Mouse (Mus musculus) forebrain, embryonic 11.5 days (tissue): ENCODE measurements around the gene Mgat5. TPM values are rescaled to one million over a fixed set of nuclear protein-coding genes. Genes with fewer than 3 reads are reported as not detected.

ENCODE experiments used
- ATAC-seq: fragments of 200-750 bp; cut with Nextera tagmentation; replicated peaks from 2 replicates; pipeline ENCODE4 v1.8.0; 2017; ENCODE audit warnings: moderate TSS enrichment; ENCODE audit not compliant: low FRiP score
- DNase-seq: peaks from one replicate; pipeline ENCODE4 v3.0.0-alpha.2; 2017; ENCODE audit warnings: low spot score
- H3K27ac ChIP-seq: fragments of 300-500 bp; sonication (generic); 2 replicates; pipeline ENCODE4 v1.5.1; 2014; ENCODE audit warnings: low read depth, low read length
- H3K27me3 ChIP-seq: fragments of 300-500 bp; sonication (generic); 2 replicates; pipeline ENCODE4 v1.6.1; 2014; ENCODE audit warnings: mild to moderate bottlenecking, low read length, mixed read lengths; ENCODE audit not compliant: control insufficient read depth, insufficient read depth
- H3K36me3 ChIP-seq: fragments of 300-500 bp; sonication (generic); 2 replicates; pipeline ENCODE4 v1.6.1; 2014; ENCODE audit warnings: mild to moderate bottlenecking, low read length, moderate library complexity, mixed read lengths; ENCODE audit not compliant: control insufficient read depth, insufficient read depth
- H3K4me1 ChIP-seq: fragments of 300-500 bp; sonication (generic); replicated peaks from 2 replicates; pipeline ENCODE4 v1.6.1; 2014; ENCODE audit warnings: low read length, mixed read lengths; ENCODE audit not compliant: control insufficient read depth, insufficient read depth
- H3K4me2 ChIP-seq: fragments of 300-500 bp; sonication (generic); 2 replicates; pipeline ENCODE4 v1.6.1; 2014; ENCODE audit warnings: low read depth, mild to moderate bottlenecking, low read length, moderate library complexity, mixed read lengths; ENCODE audit not compliant: severe bottlenecking
- H3K4me3 ChIP-seq: fragments of 300-500 bp; sonication (generic); 2 replicates; pipeline ENCODE4 v1.5.1; 2014; ENCODE audit warnings: low read depth, low read length
- H3K9ac ChIP-seq: fragments of 300-500 bp; sonication (generic); 2 replicates; pipeline ENCODE4 v1.6.1; 2014; ENCODE audit warnings: low read length
- H3K9me3 ChIP-seq: fragments of 300-500 bp; sonication (generic); 2 replicates; pipeline ENCODE4 v1.6.1; 2016; ENCODE audit warnings: low read length, mixed read lengths; ENCODE audit not compliant: control insufficient read depth
- WGBS: fragments of 180-500 bp; shearing (Covaris S2); extraction: QIAGEN DNeasy Blood & Tissue Kit; methylation state at CpG from one replicate; pipeline ENCODE4 v1.1.7; 2014; 5-methylcytosine and 5-hydroxymethylcytosine counted together
- polyA plus RNA-seq: library from polyadenylated mRNA; unstranded; fragments of >200 nt; fragmentation: Nextera tagmentation; extraction: Ambion mirVana; gene quantifications from 2 replicates; pipeline ENCODE4 v1.2.1, GENCODE M21; 2014

Mgat5 gene
- polyA plus RNA-seq, 1 experiment from 2014 or later, result 6.6 TPM

DNA sequence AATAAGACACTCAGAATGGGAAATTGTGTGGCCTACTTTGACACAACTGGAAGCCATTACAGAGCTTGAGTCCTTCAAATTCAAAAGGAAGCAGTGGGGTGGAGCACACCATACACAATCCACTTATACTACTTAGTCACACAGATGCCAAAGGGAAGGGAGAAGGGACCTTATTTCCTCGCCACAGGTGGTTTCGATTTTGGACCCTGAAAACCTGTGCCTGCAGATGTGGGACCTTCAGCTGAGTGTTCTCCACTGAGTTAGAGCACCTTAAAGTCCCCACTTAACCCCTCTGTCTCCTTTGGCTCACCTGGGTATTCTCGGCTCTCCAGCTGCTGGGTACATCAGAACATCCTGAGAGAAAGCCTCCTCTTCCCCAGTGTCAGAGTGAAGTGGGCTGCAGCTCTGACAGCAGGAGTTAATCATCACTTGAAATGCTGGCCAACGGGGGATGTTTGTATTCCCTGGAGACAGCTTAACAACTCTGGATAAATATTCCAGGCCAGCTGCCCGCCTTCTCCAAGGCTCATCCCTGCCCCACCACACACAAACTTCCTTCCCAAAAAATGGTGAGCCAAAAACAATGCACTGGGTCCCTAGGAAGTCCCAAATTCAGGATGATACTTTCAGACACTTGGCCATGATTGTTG lies 240.1 kb downstream of the Mgat5 start:
- Histone ChIP-seq H3K4me1 (peaks cover 16% of the 10 kb centered on the region), H3K27me3 (no peaks in the 10 kb centered on the region), H3K9me3 (no peaks in the 10 kb centered on the region), H3K9ac (no peak overlapping the region), H3K4me3 (no peak overlapping the region), H3K27ac (no peak overlapping the region), H3K4me2 (no peak overlapping the region), H3K36me3 (no peaks in the 10 kb centered on the region)
- WGBS, result 54% methylated on average over 5 of the region's 5 CpGs
- DNase-seq (no peak), ATAC-seq (no peak)

DNA sequence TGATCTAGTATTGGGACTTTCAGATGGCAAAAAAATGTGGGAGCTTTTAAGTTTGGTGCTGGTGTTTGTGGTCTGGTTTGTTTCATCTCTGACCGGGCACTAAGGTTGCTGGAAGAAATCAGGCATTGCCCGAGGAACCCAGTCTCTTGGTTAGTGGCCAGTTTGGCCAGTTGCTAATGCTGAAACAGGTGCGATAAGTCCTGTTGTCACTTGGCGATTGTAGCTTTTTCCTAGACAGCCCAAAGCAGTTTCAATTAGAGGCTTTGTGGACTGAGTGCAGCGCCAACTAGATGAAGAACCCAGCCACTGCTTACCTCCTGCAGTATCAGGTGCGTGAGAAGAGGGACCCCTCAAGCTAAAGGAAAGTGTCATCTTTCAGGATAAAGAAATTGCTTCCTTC lies 248.6 kb downstream of the Mgat5 start:
- no peaks in the 10 kb centered on the region for H3K36me3 ChIP-seq
- no peak overlapping the region for H3K4me3 ChIP-seq
- H3K4me2 ChIP-seq, result no peak overlapping the region
- no peaks in the 10 kb centered on the region for H3K27me3 ChIP-seq
- H3K27ac ChIP-seq, result no peak overlapping the region
- H3K9ac ChIP-seq, result no peak overlapping the region
- no peaks in the 10 kb centered on the region for H3K9me3 ChIP-seq
- WGBS, result 94% methylated on average over 6 of the region's 6 CpGs
- no peaks in the 10 kb centered on the region; the same call in 1 of the 2 replicates for H3K4me1 ChIP-seq
- DNase-seq (no peak), ATAC-seq (no peak)

DNA sequence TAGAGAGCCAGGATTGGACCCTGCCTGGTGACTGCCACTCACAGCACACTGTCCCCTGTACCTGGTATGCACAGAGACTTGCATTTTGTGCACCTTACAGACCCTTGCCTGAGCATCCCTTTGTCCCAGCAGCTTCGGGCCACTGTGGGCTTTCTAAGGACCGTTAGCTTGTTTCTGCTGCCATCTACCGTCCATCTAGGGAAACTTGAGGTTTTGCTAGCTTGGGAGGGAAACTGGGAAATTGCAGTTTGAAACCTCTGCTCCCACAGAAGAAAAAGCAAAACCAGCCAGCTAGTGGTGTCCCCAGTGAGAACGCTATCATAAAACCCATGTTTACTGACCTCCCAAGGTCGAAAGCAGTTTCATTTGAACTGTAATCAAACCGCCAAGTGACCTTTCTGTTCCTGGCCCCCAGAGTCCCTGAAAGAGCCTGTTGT lies 254.2 kb downstream of the Mgat5 start:
- no peak overlapping the region for H3K4me2 ChIP-seq
- no peaks in the 10 kb centered on the region; the same call in 1 of the 2 replicates for H3K36me3 ChIP-seq
- DNase-seq (peak; percentile 84), ATAC-seq (peak; percentile 84)
- 14% methylated on average over 6 of the region's 6 CpGs for WGBS
- no peaks in the 10 kb centered on the region for H3K27me3 ChIP-seq
- H3K4me1 ChIP-seq, result no peaks in the 10 kb centered on the region; the same call in 1 of the 2 replicates
- H3K9ac ChIP-seq, result no peak overlapping the region
- H3K9me3 ChIP-seq, result no peaks in the 10 kb centered on the region
- H3K27ac ChIP-seq, result no peak overlapping the region
- H3K4me3 ChIP-seq, result no peak overlapping the region

DNA sequence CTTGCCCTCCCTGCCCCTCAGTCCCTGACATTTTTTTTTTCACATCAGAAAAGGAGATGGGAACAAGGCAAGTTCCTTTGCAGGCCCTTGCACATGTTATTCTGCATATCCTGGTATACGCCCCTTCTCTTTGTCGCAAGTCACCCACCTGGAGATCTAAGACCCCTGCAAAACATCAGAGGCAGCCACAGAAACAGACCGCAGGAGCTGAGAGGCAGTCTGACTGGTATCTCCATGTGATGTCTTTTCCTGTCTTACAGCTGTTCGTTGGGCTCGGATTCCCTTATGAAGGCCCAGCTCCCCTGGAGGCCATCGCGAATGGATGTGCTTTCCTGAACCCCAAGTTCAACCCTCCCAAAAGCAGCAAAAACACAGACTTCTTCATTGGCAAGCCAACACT lies 254.8 kb downstream of the Mgat5 start:
- no peaks in the 10 kb centered on the region for H3K27me3 ChIP-seq
- 77% methylated on average over 7 of the region's 7 CpGs for WGBS
- no peak for ATAC-seq
- no peak overlapping the region for H3K27ac ChIP-seq
- H3K4me2 ChIP-seq, result no peak overlapping the region
- H3K9me3 ChIP-seq, result no peaks in the 10 kb centered on the region
- H3K4me1 ChIP-seq, result no peaks in the 10 kb centered on the region; the same call in 1 of the 2 replicates
- DNase-seq, result no peak
- H3K36me3 ChIP-seq, result no peaks in the 10 kb centered on the region; the same call in 1 of the 2 replicates
- H3K9ac ChIP-seq, result no peak overlapping the region
- no peak overlapping the region for H3K4me3 ChIP-seq

DNA sequence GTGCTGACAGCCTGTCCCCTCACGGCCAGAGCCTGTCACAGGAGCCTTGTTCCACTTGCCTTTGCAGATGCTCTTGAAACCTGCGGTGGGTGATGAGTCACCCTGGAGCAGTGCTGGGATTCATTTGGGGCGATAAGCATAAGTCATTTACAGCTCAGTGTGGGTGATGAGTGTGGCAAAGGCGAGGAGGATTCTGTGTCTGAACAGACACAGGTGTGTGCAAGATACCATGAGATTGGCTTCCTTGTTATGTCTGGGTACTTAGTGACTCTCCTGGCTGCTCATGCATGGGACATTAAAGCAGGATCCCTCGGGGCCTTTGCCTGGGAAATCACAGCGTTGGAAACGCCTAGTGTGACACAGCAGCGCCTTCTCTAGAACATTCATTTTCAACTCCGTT lies 256.2 kb downstream of the Mgat5 start:
- Histone ChIP-seq H3K4me1 (no peaks in the 10 kb centered on the region; the same call in 1 of the 2 replicates), H3K36me3 (no peaks in the 10 kb centered on the region; the same call in 1 of the 2 replicates), H3K27me3 (no peaks in the 10 kb centered on the region), H3K4me3 (no peak overlapping the region), H3K27ac (no peak overlapping the region), H3K9me3 (no peaks in the 10 kb centered on the region), H3K4me2 (no peak overlapping the region), H3K9ac (no peak overlapping the region)
- 84% methylated on average over 9 of the region's 9 CpGs for WGBS
- DNase-seq, result no peak
- ATAC-seq, result no peak

DNA sequence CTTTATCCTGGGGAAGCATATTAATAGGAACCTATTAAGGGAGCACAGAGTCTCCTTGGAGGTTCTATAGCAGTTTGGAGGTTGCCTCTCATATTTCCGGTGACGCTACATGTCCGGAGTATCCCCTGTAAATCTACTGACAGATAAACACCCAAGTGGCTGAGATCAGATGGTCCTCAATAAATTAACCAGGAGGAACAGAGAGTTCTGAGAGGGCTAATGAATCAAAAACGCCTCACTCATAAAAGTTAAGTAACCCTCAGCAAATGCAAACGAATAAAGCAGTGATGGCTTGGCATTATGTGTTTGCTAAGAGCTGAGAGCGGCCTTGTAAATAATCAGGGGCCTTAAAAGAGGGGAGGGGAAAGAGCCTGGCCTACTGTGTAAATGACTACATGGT lies 259.2 kb downstream of the Mgat5 start:
- no peaks in the 10 kb centered on the region for H3K4me1 ChIP-seq
- no peaks in the 10 kb centered on the region; the same call in 1 of the 2 replicates for H3K36me3 ChIP-seq
- no peak overlapping the region for H3K4me3 ChIP-seq
- WGBS, result 88% methylated on average over 6 of the region's 6 CpGs
- no peak overlapping the region for H3K9ac ChIP-seq
- DNase-seq (no peak), ATAC-seq (no peak)
- H3K27ac ChIP-seq, result no peak overlapping the region
- no peaks in the 10 kb centered on the region for H3K9me3 ChIP-seq
- no peak overlapping the region for H3K4me2 ChIP-seq
- H3K27me3 ChIP-seq, result no peaks in the 10 kb centered on the region

DNA sequence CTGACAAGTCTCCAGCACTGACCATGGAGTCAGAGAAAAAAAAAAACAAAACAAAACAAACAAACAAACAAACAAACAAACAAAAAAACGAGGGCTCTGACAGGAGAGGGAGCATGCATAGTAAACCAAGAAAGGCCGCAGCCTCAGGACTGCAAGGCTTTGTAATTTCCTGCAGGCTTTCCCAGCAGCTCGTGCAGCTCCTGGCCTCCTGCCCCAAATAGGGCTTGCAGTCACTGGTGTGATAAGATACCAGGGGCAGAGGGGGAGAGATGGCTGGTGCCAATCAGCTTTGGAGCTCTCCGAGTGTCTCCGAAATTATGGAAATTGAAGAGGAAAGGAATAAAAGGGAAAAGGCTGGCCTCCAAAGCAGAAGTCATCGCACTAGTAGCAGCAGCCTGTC lies 260.5 kb downstream of the Mgat5 start:
- ATAC-seq, result no peak
- WGBS, result 82% methylated on average over 6 of the region's 6 CpGs
- no peak for DNase-seq
- H3K4me2 ChIP-seq, result no peak overlapping the region
- H3K27me3 ChIP-seq, result no peaks in the 10 kb centered on the region
- no peaks in the 10 kb centered on the region; the same call in 1 of the 2 replicates for H3K36me3 ChIP-seq
- no peak overlapping the region for H3K9ac ChIP-seq
- no peaks in the 10 kb centered on the region for H3K9me3 ChIP-seq
- no peak overlapping the region for H3K4me3 ChIP-seq
- H3K27ac ChIP-seq, result no peak overlapping the region
- no peaks in the 10 kb centered on the region for H3K4me1 ChIP-seq

DNA sequence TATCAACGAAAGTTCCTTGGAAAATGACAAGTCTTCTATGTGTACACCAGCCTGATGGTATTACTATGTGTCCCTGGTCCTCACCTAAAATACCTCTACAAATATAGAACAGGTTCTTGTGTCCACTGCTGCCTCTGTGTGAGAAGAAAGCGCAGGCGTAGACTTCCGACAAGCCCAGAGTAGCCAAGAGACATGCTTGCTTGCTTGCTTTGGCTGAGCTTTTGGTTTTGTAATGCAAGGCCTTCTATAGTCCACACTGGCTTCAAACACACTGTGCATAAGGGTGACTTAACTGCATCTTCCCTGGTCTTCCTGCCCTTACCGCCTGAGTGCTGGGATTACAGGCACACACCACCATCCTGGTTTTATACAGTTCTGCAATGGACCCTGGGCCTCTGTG lies 262.4 kb downstream of the Mgat5 start:
- H3K4me3 ChIP-seq, result no peak overlapping the region
- no peaks in the 10 kb centered on the region; the same call in 1 of the 2 replicates for H3K36me3 ChIP-seq
- ATAC-seq, result no peak
- no peaks in the 10 kb centered on the region for H3K27me3 ChIP-seq
- no peak overlapping the region for H3K9ac ChIP-seq
- H3K27ac ChIP-seq, result no peak overlapping the region
- no peak overlapping the region for H3K4me2 ChIP-seq
- WGBS, result 97% methylated on average over 5 of the region's 5 CpGs
- H3K9me3 ChIP-seq, result no peaks in the 10 kb centered on the region
- H3K4me1 ChIP-seq, result no peaks in the 10 kb centered on the region
- DNase-seq, result no peak

DNA sequence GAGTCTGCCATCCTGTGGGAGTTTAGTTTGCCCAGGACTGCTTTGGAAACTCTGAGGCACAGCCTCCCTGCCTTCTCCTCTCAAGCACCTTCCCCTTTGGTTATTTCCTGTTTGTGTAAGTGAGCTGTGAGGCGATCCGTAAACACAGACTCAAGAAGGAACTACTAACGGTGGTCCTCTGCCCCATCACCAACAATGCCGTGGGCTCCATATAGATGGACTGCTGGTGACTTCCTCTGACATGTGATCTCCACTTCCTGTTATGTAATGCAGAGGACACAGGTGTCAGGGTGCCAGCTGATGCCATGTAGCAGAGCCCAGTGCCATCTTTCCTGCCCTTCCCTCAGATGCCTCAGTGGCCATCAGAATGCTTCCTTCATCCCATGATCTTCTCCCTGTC lies 265.4 kb downstream of the Mgat5 start:
- H3K27me3 ChIP-seq, result no peaks in the 10 kb centered on the region
- ATAC-seq, result no peak
- no peaks in the 10 kb centered on the region; the same call in 1 of the 2 replicates for H3K36me3 ChIP-seq
- no peak overlapping the region for H3K27ac ChIP-seq
- no peaks in the 10 kb centered on the region for H3K4me1 ChIP-seq
- DNase-seq, result no peak
- H3K4me2 ChIP-seq, result no peak overlapping the region
- H3K4me3 ChIP-seq, result no peak overlapping the region
- H3K9ac ChIP-seq, result no peak overlapping the region
- 95% methylated on average over 4 of the region's 4 CpGs for WGBS
- H3K9me3 ChIP-seq, result no peaks in the 10 kb centered on the region
